Mouse (Mus musculus) thymus, postnatal 0 days (tissue): ENCODE results near the gene Nup205. TPM values are rescaled to one million over a fixed set of nuclear protein-coding genes. Genes with fewer than 3 reads are reported as not detected.
A peak's percentile ranks its signal among the peaks of the same experiment; 100 is the strongest.

ENCODE experiments used
- DNase-seq: peaks from one replicate; pipeline ENCODE4 v3.0.0-alpha.2; 2015; ENCODE audit warnings: low spot score
- polyA plus RNA-seq: library from polyadenylated mRNA; unstranded; fragments of >200 nt; fragmentation: Nextera tagmentation; extraction: Ambion mirVana; gene quantifications from 2 replicates; pipeline ENCODE4 v1.2.1, GENCODE M21; 2015

The Nup205 gene
- polyA plus RNA-seq, 1 experiment from 2014 or later: 25.0 TPM

DNA sequence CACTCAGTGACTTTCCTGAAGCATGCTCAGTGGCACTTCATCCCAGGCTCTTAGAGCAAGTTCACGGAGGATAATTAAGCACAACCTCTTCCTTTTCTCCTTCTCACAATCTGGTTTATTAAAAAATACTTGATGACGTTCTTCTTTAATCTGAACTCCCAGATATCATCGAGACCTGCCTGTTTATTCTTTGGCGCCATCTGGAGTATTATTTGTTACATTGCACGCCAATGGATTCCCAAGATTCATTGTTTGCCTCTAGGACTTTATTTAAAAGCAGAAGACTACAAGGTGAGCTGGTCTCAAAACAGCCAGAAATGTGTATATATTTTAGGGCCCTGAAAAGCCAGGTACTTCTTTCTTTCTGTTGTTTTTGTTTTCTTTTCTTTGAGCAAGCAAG is 67.9 kb downstream of the Nup205 start:
- DNase-seq: peak; percentile 47

DNA sequence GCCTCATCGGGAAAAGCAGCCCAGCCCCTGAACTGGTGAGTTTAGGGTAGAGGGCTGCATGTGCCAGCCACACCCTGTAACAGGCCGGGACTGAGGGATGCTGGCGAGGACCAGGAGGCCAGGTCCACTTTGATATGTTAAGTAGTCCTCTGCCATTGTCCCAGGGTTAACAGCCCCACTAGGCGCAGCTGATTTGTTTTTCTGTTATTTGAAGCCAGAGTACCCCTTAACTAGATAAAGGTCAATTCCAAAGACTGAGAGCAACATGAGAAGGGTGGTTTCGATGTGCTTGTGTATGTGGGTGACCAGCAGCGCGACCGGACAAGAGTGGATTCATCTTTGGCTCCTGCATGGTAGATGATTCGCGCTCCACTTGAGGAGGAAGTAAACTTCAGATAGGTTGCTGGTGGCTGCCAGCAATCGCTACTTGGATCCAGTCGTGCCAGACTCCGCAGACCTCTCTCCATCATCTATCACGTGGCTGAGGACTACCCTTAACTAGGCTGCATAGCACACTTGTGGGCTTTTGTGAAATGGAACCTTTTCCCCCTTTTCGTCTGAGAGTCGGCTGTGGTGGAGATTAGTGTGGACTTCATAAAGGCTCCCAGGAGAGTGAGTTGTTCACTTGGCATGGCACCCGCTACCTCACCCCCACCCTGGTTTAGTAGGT is 74.7 kb downstream of the Nup205 start:
- no peak for DNase-seq

DNA sequence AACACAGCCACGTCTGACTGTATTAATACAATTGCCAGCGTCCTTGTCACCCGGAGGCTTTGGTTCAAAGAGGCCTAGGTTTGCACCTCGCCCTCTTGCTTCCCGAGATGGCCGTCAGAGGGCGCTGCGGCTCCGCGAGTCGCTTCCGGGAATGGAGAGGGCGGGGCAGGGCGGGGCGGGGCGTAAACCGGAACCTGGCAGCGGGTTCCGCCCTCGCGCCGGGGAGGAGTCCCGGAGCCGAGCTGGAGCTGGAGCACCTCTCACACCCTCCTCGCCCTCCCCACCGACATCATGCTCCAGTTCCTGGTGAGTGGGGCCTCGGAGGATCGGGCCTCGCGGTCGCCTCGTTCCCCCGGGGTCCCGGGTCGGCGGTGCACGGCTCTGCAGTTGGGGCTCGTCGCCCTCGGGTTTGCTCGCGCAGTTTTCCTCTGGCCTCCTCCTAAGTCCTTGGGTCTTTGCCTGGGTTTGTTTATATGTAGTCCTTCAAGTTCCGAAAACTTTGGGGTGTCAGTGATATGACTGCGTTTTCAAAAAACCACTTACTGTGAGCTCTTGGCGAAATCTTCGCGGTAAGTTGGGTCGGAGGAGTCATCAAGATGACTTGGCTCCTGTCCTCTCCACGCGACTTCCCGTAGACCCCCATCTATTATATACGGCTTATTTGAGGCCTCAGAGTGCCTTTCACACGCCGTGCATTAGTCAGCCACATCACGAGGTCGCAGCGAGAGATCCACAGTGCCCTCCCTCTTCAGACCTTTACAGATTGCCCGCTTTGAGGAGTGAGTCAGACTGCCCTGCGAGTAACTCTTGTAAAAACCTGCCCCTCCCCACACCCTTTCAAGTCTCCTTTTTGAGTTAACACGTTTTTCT is 75.5 kb downstream of the Nup205 start:
- peak; percentile 92 for DNase-seq

DNA sequence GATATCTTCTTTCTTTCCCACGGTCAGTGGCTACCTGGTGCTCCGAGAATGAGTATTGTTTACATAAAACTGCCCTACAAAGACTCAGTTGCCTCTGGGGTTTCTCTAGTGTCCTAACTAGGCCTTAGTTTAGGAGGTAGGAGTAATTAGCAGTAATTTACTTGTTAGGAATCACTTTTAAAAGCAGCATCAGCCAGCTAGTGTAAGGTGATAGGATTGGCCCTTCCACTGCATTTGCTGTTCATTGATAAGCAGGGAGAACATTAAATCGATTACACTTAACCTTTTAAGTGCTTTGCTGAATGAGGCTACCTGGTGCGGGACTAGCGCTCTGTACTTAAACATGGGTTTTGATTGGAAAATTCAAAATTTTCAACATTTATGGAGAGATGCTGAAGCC is 76.3 kb downstream of the Nup205 start:
- no peak for DNase-seq

DNA sequence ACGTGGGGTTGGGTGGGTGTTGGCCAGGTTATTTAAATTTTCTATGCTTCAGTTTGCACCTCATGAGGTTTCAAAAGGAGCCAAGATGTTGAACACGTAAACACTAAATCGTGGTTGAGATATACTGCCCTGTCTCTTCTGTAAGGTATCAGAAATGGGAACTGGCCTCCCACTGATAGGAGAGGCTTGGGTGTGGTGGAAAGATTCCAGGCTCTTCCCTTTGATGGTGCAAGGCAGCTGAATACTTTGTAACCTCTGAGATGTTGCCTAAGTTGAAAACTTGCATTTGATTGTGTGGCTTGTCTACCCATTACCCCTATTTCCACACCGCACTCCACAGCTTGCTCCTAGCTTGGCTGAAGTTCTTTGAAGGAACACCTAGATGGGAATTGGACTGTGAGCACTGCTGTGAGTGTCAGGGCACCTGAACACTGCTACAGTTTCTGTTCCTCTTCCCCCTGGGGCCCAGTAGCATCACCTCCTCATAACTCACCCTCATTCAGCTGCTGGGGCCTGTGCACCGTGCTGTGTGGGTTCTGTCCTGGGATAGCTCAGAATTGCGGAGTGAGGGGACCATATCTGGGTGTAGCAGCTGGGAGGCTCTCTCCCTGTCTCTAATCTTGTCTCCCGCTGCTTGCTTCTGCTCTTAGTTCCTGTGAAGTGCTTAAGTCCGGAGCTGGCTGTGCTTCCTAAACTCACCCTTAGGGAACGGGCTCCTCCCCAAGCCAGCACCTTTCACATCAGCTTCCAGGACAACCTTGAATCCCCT is 77.1 kb downstream of the Nup205 start:
- DNase-seq: no peak

DNA sequence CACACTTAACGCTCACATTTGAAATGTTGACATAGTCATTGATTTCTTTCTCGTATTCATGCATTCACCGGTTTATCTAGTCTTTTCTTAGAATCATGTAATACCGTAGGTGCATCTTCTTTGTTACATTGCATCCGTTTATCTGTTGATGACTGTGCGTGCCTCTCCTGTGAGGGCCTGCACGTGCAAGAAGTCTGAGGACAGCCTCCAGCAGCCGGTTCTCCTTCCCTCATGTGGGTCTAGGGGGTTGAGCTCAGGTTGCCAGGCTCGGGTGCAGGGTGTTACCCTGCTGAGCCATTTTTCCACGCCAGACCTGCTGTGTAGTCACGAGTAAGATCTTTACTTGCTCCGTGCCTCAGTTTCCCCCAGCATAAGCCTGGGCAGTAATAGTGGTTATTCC is 77.8 kb downstream of the Nup205 start:
- no peak for DNase-seq

DNA sequence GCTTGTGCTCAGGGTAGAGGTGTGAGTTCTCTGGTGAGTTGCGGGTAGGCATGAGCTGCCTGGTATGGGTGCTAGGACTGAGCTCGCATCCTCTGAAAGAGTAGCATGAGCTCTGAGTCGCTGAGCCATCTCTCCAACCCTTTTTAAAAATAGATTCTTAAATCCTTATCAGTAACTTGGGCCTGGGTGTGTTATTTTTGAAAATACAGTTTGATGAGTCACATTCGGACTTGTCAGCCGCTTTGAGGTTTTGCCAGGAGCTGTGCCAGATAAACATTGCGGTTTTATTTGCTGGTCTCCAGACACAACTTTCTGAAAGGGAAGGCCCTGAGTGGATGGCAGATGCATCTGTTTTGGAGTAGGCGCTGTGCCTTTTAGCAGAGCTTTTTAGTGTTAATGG is 79.5 kb downstream of the Nup205 start:
- DNase-seq: no peak

DNA sequence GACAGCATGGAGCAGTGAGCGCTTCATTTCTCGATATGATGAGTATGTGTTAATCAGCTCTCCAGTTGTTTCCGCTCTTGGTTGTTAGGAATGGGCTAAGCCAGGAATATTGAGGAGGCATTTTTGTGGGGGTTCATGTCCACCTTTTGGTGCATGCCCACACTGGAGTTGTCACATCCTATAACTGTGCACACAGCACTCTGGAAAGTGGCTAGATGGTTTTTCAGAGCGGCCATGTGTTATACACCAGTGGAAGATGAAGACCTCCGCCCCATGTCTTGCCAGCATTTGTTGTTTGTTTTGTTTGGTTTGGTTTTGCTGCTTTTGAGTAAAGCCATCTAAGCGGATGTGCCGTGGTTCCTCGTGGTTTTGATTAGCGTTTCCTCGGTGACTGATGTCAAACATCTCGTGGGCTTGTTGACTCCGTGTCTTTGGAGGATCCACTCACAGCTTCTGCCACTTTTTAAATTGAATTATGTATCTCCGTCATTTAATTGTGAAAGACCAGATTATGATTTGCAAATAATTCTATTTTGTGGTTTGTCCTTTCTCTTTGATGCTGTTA is 80.5 kb downstream of the Nup205 start:
- DNase-seq: peak; percentile 14

DNA sequence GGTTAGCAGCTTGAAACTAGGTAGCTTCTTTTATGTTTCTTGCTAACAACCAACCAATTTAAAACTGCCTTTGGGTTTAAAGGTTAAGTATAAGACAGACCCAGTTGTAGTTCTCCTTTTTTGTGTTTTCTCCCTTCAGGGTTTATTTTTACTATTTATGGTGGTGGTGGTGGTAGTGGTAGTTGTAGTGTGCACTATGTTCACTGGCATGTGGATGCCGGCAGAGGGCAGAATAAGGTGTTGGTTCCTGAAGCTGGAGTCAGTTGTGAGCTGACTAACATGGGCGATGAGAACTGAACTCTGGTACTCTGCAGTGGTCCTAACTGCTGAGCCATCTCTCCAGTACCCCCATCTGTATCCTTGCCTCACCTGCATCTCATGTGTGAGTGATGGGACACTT is 81.7 kb downstream of the Nup205 start:
- no peak for DNase-seq

DNA sequence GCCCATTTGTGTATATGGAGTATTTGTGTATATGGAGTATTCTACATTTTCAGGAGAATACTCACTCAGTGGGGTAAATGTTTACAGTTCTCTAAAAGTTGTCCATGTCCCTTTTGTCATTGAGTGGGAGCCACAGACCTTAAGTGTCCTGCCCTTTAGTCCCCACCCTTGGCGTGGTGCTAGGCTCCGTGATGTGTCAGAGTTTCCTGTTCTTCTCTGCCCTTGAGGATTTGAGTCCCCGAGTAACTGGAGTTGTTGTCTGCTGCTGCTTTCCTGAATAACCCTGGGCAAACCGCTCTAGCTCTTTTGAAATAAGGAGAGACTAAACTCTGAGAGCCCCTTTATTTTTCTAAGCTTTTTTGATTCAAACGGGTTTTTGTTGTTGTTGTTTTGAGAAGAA is 82.3 kb downstream of the Nup205 start:
- no peak for DNase-seq

DNA sequence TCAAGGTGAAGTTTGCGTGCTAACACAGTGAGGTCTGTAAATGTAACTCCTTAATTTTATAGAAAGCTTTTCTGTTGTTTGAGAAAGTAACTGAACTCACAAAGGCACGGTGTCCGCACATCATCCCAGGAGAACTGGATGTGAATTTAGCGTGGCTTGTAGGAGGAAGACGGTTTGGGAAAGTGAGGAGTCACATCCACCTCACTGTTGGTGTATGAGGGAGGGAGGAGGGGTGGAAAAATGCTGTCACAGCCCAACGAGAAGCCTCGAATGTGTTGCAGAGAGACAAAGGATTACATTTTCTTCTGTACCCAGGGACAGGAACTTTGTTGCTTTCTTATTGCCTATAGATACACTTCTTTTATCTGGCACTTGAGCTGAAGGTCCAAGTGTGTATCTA is 83.3 kb downstream of the Nup205 start:
- DNase-seq: no peak

DNA sequence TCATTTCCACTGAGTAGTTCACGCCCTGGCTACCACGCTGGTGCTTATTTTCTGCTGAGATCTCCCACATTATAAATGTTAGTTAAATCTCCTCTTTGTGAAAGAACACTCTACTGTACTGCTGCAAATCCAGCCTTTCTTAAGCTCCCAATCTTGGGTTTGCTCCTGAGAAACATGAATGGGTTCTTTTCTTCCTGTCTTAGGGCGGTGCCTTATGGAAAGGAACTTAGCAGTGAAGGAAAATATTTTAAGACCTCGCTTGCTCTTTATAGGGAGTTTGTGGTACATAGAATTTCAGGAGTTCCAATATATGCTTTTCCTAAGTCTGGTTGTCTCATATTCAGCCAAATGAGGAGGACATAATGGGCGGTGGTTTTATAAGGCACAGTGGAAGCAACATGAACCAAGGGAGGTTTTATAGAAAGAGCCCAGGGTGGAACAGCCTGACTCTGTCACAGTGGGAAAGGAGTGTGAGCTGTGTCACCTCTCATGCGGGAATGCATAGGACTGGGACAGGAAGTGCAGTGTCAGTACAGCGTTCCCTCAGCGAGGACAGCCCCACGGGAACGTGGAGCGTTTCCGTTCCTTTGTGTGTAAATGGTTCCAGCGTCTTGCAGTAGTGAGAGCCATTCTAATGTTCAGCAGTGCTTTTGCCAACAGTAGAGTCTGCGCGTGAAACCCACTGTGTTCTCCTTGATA is 88.5 kb downstream of the Nup205 start:
- DNase-seq: no peak

DNA sequence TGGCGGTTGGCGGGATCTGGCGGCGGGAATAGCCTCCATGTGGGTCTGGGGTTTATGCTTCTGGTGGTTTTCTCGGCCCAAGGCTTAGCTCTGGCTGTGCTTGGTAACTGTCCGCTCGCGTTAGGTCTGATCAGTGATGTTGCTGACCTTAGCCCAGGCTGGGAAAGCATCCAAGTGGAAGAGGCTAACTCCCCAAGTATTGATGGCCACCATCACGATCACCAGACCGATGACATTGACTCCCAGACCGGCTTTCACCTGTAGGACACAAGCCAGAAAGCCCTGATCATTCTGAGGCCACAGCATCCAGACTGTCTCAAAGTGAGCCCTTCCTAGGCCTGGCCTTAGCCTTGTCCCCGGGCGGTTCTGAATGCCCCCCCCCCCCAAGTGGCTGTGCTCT is 91.5 kb downstream of the Nup205 start:
- no peak for DNase-seq

DNA sequence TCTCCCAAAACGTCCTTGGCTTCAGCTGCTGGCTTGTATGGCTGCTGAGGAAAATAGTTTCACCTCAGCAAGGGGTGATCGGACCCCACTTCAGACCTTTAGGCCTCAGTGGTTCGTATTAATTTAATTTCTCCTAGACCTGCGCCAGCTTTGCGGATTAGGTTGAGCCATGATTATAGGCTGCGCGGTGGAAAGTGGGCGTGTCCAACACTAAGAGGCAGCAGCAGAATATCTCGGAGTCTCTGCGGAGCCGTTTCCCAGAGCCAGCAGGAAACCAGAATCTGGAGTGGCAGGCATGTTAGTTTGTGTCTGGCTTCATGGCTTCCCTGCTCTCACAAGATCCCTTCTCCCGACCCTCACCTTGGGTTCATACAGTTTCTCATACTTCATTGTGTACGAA is 92.4 kb downstream of the Nup205 start:
- DNase-seq: no peak

DNA sequence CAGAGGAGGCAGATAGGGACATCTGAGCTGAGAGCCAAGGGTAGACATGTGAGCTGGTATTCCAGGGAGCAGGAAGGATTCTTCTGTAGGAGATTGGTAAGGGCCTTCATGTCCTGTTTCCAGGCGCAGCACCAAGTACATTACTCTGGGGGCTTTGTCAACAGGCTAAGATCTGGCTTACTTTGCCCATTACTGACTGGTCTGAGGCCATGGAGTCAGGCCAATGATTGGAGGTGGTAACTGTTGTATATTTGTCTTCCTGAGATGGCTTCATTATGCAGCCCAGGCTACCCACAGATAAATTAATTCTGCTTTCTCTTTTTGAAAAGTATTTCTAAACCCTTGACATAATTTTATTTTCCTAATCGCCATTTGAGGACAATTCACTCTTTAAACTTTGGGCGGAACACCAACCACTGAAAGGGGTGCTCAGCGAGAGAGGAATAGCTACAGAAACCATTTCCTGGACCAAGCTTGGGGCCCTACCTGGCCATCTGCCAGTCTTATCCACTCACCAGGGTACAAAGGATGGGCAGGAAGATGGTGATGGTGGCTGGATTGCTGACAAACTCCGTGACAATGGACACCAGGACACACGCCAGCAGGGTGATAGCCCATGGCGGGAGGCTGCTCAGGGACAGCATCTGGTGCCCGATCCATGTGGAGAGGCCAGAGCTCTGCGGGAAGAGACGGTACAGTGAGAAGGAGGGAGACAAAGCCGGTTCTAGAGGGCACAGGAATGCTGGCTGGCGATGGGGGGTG is 94.1 kb downstream of the Nup205 start:
- no peak for DNase-seq

DNA sequence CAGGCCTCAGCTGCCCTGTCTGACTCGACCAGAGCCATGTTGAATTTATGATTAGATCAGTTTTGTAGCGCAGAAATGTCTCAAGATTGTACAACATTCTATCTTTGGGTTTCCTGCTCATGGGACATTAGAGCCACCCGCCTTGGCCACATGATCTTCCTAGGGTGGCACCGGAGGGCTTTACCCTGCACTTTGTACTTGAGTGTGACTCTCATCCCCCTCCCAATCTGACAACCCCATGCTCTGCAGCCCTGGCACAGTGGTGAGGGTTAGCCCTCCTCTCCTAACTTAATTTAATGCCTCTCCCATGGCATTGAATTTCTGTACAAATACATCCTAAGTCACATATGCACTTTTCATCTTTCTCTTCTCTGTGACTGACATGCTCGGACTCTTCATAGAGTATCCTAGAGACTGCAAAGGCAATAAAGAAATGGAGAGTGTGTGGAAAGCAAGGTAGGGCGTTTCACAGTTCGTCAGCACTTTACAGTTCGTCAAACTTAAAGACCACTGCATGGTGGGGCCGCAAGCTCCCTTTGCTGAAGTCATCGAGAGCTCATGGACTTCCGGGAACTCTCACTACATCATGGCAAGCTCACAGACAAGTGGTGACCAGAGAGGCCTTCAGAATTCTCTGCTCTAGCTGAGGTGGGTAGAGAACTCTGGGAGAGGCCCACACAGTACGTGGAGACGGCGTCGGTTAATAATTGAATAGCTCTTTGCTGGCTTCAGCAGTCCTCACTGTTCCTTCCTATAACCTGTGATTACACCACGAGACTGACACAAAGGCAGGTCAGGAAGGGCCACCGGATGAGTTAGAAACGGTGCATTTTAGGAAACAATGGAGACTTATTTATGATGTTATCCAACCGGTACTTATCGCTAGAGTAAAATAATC is 94.9 kb downstream of the Nup205 start:
- DNase-seq: no peak

DNA sequence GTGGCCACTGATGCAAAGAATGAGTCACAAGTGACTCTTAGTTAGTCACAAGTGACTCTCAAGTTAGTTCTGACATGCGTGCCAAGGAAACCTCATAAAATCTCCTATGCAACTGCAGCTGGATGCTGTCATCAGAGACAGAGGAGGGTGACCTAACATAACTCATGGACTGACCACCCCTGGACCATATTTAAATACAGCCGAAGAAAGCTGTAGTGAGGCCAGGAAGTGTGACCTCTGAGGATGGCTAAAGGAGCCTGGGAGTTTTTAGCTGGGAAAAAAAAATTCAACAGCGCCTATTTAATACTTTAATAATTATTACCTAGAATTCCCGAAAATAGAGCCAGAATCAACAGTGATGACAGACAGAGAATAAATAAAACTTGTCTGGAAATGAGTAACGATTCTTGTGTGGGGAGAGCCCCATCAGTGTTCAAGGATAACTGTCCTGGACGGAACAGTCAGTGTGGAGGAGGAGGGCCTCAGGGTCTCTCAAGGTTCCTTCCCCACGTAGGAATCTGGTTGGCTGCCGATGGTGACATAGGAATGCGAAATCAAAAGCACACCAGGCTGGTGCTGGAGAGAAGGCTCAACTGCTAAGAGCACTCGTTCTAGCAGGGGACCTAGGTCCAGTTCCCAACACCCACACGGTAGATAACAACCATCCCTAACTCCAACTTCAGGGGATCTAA is 96.3 kb downstream of the Nup205 start:
- no peak for DNase-seq

DNA sequence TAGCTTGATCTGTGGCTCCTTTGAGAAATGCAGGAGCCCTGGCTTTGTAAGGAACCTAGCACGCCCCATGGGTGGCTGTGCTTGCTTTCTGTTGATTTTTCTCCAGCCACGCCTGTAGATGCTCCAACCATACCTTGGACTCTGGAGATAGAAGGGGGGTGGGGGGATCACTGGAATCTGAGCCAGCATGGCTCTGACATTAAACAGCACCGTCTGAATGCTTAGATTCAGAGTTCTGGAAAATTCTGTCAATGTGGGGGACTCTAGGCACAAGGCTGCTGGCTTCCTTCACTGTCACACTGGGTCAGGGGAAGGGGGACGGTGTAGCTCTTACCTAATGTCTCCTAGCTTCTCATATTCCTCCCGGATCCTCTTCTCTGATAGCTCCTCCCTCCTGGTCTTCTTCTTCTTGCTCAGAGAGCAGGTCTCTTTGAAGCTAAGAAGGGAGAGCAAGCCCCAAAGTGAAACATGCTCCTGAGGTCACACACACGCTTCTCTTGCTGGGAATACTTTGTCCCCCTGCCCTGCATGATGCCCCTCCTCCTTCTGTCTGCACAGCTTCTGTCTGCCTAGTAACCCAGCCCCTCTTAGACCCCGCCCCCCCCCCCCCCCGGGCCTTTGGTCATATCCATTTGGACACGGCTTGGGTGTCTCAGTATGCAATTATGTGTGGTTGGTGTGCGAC is 100.8 kb downstream of the Nup205 start:
- DNase-seq: no peak
